Mouse (Mus musculus): ENCODE results near the gene Clasp2.
"Not testable (repeated sequence)": the region's sequence is repeated elsewhere in the genome, so short reads cannot be mapped to it uniquely, and the experiment has no call there.

The Clasp2 gene

DNA sequence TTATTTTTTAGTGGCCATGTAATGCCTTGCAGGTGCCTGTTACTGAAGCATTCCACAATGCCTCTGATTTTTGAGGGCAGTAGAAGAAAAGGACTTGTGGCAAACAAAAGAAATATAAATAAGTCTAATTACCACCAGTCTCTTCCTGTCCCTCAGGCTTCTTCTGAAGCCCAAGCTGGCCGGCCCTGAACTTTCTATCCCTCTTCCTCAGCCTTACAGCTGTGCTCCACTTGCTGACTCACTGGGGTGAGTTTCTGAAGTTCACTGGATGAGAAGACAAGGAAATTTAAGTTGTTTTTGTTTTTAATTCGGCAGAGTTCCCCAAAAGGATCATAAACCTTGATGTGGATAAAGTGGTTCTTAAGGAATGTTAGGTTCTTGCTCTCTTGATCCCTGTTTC lies 74.6 kb downstream of the Clasp2 start:
- DNase-seq (ENCODE audit: low spot score in 2 of 2): no peak

DNA sequence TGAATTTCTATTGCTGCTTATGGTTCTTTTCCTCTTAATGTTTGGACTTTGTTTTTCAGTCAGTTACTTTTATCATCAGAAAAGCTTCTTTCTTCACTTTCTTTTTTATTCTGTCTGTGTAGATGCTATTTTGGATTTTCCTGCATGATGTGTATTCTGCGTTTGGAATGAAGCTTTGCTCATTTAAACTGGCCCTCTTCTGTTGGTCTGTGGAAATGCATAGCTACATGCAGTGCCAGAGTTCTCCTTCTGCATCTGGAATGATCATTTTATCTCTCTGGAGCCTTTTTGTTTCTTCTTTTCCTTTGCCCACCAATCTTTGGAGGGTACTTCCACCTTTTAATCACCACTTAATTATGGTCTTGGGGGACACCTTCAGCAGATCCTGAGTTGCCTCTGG lies 80.9 kb downstream of the Clasp2 start:
- no peak for DNase-seq (ENCODE audit: low spot score in 2 of 2)

DNA sequence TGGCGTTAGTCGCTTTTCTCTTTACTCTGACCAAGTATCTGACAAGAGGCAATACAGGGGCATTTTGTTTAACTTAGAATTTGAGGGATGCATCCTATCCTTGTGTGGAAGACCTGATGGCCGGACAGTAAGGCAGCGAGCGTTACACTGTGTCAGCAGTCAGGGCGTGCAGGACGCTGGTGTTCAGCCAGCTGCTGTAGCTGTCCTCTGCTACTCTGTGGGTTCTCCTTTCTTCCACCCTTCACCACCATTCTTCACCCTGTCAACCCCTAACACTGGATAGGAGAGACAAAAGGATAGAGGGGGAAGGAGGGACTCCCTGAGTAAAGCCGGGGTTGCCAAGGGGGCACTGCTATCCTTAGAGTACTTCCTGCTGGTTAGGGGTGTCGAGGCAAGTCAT lies 87.4 kb downstream of the Clasp2 start:
- no peak for DNase-seq (ENCODE audit: low spot score in 2 of 2)

DNA sequence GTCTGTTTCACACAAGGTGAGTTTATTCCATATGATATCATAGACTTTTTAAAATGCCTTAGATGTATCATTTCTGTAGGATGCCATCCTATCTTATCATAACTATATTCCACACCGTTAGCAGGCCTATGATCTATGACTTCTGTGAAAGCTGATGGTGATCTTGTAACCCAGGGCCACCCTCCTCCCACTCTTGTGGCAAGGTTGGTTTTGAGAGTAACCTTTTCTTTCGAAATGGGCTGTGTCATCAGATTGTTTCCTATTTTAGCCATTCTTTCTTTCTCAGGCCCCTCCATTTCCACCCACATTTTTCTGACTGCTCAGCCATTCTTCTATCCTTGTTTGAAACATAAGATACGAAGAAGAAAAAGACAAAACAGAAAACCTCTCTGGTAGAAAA lies 88.9 kb downstream of the Clasp2 start:
- DNase-seq (ENCODE audit: low spot score in 2 of 2): no peak

DNA sequence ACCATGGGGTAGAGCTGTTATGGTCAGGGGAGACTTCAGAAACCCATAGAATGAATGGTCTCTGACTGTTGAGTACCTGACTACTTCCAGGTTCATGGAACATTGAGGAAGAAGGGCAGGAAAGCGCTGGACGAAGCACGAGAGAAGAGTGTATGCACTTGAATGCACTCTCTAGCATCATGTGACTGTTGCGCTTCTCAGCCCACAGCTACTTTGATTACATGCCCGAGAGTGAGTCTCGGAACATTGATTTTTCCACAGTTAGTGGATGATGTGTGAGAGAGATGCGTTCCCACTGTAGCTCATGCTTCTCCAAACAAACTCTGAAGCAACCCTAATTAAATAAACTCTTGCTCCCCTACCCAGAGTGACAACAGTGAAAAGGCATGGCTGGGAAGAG lies 92.2 kb downstream of the Clasp2 start:
- DNase-seq (ENCODE audit: low spot score in 2 of 2): no peak

DNA sequence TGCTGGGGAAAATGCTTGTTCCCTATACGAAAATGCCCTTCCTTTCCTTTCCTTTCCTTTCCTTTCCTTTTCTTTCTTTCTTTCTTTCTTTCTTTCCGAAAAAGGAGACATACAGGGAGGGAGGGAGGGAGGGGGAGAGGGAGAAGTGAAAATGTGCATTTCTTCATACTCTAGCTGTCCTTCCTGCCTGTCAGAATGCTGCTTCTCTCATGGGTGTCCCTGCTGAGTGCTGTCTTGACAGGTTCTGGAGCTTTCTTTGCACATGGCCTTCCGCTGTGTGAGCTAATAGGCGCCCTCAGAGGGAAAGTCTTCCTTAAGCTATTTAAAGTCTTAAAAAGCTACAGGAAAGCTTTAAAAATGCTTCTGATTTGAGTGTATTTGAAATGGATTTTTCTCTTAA lies 95.7 kb downstream of the Clasp2 start:
- no peak for DNase-seq (ENCODE audit: low spot score in 2 of 2)

DNA sequence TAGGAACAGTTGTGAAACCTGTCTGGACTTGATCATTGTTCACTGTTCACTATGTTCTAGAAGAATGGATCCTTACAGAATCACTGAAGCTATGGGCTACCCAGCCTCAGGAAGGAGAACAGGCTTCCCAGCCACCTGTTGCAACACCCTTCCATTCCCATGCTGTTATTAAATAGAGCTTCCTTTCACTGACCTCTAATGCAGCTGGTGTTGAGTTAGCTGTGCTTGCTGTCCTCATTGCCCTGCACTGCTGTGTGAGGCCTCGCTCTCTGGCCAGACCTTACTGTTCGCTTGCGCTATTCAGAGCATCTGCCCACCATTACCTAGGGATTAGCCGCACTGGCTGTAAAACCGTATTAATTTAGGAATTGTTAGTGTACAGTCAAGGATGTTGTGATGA lies 96.2 kb downstream of the Clasp2 start:
- no peak for DNase-seq (ENCODE audit: low spot score in 2 of 2)

DNA sequence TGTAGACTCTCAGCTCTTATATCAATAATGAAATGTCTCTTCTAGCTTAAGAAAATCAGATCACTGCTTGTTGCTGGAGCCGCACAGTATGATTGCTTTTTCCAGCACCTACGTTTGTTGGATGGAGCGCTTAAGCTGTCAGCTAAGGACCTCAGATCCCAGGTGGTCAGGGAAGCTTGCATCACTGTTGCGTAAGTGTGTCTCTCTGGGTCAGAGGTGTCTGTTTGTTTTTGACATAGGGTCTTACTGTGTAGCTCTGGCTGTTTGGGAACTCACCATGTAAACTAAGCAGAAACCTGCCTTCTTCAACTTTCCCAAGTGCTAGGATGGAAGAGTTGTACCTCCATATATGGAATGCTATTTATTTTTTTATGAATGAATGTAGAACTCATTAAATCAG lies 102.8 kb downstream of the Clasp2 start:
- no peak for DNase-seq (ENCODE audit: low spot score in 2 of 2)

DNA sequence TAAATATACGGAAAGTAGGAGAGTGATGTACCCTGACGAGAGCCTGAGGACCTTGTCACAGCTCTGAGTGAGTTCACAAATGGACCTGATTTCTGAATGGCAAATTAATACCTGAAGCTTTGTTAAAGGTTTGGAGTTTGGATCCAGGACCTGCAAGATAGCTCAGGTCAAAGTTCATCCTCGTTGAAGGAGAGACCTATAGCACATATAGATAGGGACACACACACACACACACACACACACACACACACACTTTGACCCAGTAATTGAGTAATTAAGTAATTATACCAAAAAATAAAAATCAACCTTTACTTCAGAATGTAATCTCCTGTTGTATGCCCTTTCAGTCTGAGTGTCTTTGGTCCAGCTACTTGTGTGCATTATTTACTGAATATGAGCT lies 114.2 kb downstream of the Clasp2 start:
- no peak for DNase-seq (ENCODE audit: low spot score in 2 of 2)

DNA sequence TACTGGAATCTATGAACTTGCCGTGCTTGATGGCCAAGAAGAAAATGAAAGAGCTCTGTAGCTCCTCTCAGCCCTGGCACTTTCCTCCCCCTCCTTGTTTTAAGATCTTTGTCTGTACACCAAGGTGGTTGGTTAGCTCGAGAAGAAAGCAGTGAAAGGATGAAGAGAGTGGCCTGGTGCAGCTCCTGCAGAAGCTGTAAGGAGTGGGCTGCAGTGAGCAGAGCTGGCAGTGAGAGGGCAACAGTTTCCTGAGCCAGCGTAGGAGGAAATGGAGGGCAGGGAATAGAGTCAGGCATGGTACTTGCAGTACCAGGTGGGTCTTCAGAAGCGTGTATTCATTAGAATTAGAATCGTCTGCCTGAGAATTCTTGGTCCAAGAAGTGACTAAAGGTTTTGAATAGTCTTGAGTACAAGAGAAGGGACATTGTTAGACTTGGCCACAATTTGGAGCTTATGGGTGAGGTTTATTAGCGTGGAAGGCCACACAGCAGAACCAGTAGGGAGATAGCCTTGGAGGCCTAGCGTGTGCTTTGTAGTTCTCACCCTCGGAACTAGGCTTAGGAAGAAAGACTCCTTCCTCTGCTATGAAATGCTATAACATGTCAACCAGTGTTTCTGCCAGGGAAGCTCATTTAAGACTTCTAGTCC lies 116.1 kb downstream of the Clasp2 start:
- no peak for DNase-seq (ENCODE audit: low spot score in 2 of 2)

DNA sequence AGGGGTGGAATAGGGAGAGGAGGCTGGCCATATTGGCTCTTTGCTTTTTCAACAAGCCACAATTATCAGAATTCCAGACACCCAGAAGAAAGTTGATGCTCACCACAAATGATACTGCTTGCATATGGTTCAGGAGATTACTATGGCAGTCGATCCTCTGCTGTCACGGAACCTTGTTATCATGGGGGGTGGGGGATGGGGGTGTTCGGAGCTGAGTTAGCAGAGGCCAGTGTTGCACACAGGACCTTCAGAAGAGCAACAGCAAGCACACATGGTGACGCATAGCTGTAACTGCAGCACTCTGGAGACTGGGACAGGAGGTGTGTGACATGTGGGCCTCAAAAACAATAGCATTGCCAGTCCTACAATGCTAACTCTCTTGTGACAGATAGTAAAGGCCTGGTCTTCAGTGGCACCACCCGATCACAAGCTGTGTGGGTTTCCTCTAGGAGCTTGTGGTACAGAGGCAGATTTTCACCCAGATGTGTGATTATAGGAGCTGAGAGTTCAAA lies 116.7 kb downstream of the Clasp2 start:
- DNase-seq (ENCODE audit: low spot score in 2 of 2): no peak

DNA sequence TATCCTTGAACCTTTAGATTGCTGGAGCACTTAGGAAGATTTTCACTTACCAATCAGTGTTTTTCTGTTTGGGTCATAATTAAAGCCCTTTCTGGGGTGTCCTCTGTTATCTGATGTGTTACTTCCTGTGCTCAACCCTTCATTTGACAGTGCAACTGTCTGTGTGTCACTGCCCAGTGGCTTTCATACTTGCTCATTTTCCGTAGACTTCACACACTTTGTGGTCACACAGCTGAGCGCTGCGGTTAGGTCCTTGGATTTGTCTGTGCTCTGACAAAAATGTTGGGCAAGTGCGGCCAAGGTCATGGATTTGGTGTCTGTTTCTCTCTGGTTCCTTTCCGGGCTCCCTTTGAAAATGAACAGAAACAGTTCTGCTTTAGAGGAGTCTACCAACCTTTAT lies 118.1 kb downstream of the Clasp2 start:
- DNase-seq (ENCODE audit: low spot score in 2 of 2): no peak

DNA sequence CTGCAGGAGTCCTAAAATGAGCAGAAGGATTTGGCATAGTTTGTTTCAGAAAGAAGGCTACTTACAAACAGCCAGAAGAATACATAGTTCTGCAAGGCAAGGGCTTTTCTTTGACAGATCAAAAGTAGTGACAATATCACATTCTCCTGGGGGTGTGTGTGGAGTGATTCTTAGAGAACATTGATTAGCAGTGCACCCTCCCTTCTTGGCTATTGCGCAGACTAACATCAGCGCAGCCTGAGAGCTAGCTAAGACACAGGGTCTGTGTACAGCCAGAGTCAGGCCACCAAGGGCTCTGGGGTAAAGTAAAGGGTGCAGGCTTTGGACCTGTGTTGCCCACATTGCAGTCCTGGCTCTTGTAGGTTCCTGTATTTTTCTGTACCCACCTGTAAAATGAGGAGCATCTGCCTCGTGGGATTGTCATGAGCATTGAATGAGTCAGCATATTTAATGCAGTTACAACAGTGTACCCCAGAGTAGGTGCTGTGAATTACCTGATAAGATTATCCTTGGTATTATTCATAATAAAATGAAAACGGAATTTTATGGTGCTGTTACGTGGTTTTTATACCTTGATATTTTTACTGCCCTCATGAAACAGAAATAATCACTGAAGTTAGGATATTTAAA lies 122.2 kb downstream of the Clasp2 start:
- no peak for DNase-seq (ENCODE audit: low spot score in 2 of 2)

DNA sequence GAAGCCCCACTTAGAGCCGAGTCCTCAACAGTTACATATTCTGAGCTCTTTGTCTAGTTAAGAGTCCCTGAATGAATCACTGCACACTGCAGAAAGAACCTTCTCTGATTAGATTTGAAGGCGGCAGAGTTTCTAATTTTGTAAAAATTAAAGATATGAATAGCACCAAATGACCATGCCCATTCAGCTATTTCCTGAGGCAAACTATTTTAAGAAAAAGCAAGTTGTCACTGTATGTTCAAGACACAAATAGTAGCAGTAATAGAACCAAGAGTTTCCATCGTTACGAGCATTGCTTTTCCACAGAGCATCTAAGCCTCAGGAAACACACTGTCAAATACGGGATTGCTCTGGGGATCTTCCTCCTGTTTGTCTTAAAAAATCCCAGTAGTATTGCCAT lies 126.7 kb downstream of the Clasp2 start:
- DNase-seq (ENCODE audit: low spot score in 2 of 2): no peak

DNA sequence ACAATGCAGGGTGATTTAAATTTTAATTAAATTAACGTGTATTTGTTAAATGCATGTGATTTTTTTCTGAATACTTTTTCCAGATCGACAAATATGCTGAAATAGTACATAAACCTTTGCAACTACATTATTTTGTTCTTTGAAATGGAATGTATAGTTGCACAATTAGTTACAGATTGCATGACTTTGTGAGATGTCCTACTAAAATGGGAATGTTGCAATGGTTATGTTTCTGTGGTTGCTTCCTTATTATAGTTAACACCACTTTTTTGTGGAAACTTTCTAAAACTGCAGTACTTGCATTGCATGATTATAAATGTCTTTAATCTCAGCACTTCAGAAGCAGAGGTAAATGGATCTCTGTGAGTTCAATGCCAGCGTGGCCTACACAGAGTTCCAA lies 153.6 kb downstream of the Clasp2 start:
- no peak for DNase-seq (ENCODE audit: low spot score in 2 of 2)

DNA sequence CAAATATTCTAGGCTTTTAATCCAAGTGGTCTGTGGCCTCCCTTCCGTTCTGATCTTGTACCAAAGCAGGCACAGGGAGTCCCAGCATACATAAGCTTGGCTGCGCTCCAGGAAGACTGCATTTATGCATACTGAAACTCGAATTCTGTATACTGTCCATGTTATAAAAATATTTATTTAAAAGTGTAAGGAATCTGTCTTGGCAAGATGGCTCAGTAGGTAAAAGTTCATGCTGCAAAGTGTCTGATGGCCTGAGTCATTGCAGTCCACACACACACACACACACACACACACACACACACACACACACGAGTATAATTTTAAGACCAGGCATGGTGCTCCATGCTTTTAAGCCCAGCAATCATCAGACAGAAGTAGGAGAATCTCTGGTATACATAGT lies 161.9 kb downstream of the Clasp2 start:
- DNase-seq (ENCODE audit: low spot score in 2 of 2): no peak

DNA sequence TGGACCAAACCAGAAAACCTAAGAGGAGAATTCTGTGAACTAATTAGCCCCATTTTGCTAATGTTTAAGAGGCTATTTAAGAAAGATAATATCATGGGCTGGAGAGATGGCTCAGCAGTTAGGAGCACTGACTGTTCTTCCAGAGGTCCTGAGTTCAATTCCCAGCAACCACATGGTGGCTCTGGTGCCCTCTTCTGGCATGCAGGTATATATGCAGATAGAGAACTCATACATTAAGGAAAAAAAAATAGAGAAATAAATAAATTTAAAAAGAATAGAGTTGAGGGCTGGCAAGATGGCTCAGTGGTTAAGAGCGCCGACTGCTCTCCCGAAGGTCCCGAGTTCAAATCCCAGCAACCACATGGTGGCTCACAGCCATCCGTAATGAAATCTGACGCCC lies 163.0 kb downstream of the Clasp2 start:
- DNase-seq (ENCODE audit: low spot score in 2 of 2): not testable (repeated sequence)

DNA sequence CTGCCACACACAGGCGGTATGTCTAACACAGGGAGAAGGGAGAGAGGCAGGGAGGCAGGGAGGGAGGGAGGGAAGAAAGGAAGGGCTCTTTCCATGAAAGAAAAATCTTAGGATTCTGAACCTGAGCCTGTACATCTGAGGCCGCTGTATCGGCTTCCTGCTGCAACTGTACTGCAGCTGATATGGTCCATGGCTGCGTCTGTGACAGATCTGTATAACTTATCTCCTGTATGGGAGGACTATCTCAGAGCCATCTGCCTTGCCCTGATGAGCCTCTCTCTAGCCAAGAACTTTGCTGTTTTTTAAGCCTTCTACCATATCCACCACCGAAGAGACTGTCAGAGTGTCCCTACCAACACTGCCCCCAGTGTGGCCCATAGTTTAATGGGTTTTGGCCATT lies 174.5 kb downstream of the Clasp2 start:
- DNase-seq (ENCODE audit: low spot score in 2 of 2): no peak

DNA sequence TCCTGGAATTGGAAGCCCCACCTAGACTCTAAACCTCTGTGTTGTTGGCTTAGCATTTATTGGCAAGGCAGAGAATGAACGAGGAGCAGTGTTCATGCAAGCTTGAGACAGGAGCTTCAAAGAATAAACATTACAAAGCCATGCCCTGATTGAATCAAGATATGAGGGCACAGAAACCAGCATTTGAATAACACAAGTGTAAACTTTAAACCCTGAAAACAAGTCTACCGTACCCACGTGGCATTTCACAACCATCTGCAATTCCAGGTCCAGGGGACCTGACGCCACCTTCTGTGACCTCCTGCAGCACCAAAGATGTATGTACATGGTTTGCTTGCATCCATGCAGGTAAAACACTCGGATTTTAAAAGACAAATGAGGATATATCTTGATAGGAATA lies 181.4 kb downstream of the Clasp2 start:
- DNase-seq (ENCODE audit: low spot score in 2 of 2): no peak

DNA sequence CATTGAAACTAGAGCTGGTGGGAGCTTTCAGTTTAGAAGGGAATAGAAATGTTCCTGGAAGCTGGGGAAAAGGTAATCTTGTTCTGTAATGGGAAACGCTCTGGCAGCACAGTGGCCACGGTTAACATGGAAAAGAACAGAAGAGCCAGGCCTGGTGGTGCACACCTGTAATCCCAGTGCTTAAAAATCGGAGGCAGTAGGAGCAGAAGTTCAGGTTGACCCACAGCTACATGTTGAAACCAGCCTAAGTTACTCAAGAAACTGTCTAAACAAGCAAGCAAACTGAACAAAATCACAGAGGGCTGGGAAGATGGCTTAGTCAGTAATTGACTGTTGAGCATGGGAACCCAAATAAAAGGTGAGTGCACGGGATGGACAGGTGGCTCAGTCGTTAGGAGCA lies 183.6 kb downstream of the Clasp2 start:
- DNase-seq (ENCODE audit: low spot score in 2 of 2): no peak

DNA sequence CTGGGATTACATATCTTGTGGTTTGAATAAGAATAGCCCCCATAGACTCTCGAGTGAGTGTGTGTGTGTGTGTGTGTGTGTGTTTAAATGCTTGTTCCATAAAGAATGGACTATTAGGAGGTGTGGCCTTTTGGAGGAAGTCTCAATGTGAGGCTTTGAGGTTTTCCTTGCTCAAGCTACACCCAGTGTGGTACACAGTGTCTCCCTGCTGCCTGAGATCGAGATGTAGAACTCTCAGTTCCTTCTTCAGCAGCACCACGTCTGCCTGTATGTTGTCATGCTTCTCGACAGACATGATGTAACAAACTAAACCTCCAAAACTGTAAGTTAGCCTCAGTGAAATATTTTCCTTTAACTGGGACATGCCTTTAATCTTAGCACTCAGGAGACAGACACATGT lies 187.3 kb downstream of the Clasp2 start:
- DNase-seq (ENCODE audit: low spot score in 2 of 2): peak in 1 of 2 experiments; percentile 39

DNA sequence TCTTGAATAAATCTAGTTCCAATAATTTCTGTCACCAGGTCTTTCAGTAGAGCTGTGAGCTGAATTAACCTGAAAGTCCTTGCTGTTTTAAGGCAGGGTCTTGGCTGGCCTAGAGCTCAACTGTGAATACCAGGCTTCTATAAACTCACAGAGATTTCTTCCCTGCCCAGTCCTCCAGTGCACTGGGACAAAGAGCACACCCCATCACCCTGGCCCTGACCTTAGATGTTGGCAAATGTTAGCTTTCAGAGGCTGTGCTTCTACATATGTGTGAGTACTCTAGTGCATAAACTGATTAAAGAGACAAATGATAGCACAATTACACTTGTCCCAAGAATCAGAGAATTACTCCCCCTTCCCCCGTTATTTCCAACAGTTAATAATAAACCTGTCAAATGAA lies 188.4 kb downstream of the Clasp2 start:
- no peak for DNase-seq (ENCODE audit: low spot score in 2 of 2)

DNA sequence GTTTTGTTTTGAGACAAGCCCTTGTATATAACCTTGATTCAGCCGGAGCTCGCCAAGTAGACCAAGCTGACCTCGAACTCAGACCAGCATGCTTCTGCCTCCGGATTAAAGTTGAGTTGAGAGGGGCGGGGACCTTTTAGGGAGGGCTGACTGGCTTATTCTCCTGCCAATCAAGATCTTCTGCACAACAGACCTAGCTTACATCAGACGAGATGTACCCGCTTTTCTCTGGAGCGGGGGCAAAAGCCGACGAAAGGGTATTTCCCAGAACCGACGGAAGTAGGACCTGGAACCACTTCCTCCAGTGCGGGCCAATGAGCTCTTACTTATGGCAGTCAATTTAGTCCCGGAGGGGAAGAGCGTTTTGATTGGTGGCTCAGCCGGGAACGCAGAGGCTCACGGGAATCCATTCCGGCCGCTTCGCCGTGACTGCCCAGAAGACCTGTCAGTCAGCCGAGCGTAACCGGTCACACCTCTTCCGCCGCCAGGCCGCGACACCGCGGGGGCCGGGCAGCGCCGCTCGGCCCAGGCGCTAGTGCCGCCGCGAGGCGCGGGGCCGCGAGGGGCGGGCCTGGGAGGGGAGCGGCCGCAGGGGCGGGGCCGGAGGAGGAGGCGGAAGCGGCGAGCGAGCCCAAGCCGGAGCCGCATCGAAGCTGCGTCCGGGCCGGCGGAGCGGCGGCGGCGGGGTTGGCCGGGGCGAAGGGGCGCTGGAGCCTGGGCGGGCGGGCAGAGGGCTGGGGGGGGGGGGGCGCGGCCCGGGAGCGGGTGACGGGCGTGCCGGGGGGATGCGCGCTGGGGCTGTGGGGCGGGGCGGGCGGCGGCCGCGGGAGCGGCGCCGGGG lies 189.5 kb downstream of the Clasp2 start, which contains the start of gene Ubp1:
TSS of gene Ubp1 (plus strand) at position 401 of the 841 bp plus-strand sequence.
- DNase-seq (ENCODE audit: low spot score in 2 of 2): peak; percentile 86 to 96
